Mouse (Mus musculus): ENCODE measurements around the gene Itga1.
A peak's percentile ranks its signal among the peaks of the same experiment; 100 is the strongest.

Itga1 gene

DNA sequence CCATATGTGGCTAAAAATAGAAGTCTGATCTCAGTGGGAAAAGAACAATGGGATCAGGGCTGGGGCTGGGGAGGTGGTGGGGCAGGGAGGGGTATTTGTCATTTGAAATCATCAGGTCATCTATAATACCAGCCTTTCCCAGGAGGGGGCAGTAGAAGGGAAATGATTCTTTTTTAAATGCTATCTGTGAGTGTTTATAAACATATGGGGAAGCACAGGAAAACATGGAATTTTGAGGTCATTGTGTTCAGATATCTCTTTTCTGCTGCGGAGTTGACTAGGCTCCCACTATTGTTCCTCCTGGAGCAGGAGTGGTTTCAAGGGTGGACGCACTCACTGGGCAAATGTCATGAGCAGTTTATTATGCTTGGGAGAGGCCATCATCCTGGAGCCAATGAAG lies 114.6 kb downstream of the Itga1 start:
- no peak for DNase-seq (ENCODE audit: low read depth)

DNA sequence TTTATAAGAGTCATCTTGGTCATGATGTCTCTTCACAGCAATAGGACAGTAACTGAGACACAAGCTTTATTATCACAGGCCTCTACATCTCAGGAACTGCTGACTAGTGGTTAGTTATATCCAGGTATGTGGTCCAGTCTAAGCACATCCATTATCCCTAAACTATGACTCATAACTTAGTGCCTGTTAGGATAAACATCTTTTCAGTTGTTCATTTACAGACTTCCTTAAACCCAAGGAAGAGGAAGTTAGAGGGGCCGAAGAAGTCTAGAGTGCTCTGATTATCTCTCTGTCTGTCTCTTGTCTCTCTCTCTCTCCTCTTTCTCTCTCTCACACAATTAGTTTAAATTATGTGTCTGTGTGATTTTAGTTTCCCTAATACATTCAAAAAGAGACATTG lies 117.1 kb downstream of the Itga1 start:
- no peak for DNase-seq (ENCODE audit: low read depth)

DNA sequence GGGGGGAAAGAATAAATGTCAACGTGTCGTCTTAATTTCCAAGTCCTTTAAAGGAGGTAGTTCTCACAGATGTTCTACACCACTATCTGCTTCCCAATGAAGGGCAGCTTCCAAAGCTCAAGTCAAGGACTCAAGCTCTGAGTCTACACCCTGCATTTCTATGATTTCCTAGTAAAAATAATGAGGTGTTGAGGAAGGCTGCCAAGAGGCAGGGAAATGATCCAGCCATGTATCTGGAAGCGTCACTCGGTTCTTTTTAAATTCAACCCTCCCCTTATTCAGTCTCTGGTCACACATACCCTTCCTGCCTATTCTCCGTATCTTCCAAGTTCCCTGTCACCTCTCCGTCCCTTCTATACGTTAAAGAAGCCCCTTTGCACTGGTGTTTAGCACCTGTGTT lies 118.6 kb downstream of the Itga1 start:
- DNase-seq (ENCODE audit: low read depth) = no peak

DNA sequence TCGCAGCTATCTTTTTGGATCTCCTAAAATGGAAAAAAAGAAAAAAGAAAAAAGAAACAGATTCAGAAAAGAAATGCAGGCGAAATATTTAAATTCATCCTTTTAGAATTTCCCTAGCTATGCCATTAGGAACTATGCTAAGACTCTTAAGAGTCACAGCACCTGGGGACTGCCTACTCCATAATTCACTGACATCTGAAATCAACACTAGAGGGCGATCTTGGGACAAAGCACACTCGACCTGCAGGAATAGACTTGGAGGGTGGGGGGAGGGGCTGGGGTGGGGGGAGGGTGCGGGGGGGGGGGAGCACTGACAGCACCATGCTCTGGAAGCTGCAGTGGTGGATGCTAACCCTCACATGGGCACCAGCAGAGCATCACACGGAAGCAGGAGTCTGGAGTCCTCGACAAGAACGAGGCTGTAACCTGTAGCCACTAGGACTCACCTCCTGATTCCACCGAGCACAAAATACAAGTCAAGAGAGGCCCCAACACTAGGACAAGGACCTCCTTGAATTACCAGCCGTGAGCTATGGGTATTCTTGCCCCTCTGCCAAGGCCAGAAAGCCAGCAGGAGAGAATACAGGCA lies 120.8 kb downstream of the Itga1 start:
- DNase-seq (ENCODE audit: low read depth) = no peak

DNA sequence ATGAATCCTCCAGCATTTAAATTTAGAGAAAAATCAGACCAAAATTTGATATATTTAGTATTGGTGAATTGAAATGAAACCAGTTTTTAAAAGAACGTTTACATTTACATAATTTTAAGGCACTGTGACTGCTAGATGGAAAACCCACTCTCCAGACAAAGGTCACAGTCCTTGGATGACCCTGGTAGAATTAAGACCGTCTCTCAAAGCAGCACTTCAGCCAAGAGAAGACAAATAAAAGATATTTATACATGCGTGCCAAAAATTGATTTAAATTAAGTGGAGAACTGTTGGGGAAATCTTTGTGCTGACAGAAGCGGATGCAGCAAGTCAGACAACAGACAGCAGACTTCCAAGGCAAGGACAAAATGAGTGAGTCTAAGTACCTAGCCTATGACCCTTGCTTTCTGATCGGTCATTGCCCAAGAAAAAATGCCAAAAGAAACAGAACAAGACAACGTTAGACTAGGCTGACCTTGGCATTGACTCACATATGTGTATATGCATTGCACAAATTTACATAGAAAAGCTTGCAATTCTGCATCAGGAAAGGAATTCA lies 127.2 kb downstream of the Itga1 start:
- no peak for DNase-seq (ENCODE audit: low read depth)

DNA sequence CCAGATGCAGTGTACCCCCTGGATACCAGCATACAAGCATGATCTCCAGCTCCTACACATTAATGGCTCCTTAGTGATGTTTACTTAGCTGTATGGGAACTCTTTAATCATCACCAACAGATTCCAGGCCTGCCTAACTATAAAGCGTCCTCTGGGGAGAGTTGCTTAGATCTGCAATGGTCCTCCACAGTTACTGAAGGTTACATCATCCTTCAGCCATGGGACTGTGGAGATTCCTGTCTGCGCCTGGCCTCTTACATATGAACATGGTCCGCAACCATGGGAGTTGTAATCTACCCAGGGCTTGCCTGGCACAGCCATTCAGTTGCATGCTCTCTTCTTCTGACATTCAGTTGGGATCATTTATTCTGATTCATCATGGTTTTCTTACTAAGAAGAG lies 129.9 kb downstream of the Itga1 start:
- no peak for DNase-seq (ENCODE audit: low read depth)

DNA sequence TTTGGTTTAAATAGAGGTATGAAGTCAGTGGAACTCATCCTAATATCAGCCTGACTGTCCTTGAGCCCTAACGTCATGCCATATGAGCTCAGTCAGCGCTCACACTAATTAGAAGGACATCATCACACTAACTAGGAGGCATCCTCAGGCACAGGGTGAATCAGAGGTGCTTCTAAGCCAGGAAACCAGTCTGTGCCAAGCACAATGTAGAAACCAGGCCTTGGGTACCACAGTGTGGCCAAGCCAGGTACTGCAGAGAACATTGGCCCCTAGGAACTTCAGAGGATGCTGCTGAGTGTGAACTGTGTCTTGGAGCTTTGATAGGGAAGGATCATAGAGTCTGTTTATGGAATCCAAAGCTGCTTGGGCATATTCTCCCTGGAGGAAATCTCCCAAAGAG lies 137.5 kb downstream of the Itga1 start:
- peak; percentile 28 for DNase-seq (ENCODE audit: low read depth)

DNA sequence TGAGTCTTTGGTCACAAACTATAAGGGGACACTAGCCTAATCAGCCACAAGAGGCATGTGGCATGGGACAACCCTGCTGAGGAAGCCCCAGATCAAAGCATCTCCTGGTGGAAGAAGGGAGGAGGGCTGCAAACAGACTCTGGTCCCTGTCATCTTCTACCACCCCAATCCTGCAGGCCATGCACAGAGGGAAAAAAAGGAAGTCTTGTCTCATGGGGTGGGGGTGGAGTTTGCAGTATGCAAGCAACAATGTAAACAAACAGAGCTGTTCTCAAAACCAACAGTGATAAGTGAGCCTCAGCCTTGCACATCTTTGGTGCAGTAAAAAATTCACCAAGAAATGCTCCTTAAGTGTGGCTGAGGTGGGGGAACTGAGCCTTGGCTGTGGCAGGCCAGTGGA lies 147.2 kb downstream of the Itga1 start:
- no peak for DNase-seq (ENCODE audit: low read depth)

DNA sequence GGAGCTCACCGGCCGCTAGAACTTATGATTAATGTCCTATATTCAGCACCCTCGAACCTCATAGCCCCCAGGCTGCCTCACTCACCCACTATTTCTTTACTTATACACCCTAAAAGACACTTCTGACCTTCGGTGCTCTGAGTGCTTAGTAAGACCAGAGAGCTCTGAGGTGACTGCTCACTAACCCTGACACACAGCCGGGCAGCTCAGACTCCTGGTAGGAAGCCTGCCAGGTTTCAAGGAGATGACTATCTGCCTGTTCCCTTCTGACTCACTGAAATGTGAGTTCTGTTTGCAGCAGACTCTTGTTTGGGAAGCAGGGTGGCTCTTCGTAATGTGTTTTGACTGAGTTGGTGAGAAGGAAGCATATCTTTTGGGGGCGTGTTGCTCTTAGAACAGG lies 168.2 kb downstream of the Itga1 start:
- no peak for DNase-seq (ENCODE audit: low read depth)

DNA sequence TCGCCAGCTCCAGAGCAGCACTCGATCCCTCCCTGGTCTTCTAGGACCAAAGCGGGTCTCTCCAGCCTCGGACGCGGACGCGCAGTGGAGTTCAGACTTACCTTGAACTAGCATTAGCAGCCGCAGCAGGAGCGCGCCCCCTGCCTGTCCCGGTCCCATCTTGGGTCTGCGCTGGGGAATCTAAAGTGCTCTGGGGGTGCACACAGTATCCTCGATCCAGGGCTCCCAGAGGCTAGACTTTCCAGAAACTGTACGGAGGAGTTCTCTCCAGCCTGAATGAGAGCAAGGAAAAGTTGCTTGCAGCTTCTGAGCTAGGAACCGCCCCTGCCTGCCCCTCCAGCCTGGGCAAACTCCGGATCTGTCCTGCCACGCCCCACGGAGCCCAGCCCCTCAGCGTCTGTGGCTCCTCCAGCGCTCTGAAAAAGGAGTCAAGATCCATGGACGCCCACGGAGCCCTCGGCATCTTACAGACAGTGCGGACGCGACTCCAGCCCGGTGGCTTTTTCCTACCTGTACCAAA lies 169.9 kb downstream of the Itga1 start, which contains the start of gene Itga2:
TSS of gene Itga2 (minus strand) at position 326 of the 520 bp plus-strand sequence.
- peak; percentile 7 for DNase-seq (ENCODE audit: low read depth)

DNA sequence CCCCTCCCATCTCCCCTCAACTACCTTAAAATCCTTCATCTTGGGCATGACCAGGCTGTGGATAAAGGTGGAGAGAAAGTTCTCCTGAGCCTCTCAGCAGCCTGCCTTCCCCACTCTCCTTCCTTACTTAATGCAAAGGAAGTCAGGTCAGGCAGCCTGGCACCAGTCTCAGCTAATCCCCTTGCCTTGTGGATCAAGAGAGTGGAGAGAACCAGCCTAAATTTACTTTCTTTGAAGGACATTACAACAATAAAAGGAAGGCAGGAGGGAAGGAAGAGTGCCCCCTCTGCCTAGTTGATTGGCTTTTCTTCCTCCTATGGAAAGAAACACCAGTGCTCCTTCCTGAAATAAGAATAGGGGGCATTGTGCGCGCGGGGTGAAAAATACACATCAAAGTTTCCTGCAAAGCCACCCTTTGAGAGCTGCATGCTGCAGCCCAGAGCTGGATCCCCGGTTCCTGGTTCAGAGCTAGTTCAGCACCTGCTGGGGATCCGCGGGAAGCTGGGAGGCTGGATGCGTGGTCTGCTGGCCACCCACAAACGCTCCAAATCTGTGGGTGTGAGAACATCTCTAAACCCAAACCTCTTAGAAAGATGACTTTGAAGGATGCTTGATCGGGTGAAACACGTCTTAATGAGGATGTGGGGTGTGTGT lies 170.6 kb downstream of the Itga1 start:
- DNase-seq (ENCODE audit: low read depth) = no peak

DNA sequence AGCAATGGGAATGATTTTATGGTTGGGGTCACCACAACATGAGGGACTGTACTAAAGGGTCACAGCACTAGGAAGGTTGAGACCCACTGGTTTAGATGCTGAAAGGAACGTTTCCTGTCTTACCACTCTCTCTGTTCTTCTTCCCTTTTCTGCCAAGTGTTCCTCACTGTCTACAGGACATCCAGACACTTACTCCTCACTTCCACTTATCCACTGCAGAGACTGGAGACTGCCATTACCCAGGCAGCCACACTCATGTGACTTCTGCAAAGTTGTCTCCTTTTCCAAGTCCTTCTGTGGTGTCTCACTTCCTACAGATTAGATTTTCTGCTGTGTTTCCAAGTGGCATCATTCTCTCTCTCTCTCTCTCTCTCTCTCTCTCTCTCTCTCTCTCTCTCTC lies 177.0 kb downstream of the Itga1 start:
- no peak for DNase-seq (ENCODE audit: low read depth)

DNA sequence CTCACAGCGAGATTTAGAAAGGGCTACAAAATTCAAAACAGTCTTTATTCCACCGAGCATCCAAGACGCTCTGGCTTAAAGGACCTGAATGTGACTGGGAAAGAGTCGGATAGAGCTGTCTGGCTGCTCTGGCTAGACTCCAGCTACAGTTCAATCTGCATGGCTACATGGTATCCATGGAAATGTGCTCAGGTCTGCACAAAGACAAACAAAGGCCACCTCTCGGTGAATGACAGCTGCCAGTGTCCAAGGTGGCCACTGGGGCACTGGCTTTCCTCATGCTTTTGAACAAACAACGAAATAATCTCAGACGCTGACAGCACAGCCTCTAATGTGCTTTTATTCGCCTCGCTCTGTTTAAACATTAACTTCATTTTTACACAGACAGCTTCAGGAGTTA lies 178.4 kb downstream of the Itga1 start:
- DNase-seq (ENCODE audit: low read depth) = no peak

DNA sequence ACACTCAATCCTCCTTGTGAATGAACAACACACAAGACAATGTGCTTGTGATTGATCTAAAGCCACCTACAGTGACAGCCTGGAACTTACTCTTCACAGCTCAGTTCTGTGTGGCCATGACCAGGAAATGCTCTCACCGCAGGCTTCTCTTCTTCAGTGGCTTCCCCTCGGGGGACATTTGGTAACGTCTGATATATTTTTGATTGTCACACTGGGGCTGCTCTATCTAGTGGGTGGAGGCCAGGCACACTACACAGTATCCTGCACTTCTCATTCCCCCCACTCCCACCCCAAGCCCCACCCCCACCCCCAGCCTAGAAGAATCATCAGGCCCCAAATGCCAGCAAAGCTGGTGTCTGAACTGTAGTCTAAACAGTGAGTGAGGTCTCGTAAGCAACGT lies 186.0 kb downstream of the Itga1 start:
- DNase-seq (ENCODE audit: low read depth) = no peak

DNA sequence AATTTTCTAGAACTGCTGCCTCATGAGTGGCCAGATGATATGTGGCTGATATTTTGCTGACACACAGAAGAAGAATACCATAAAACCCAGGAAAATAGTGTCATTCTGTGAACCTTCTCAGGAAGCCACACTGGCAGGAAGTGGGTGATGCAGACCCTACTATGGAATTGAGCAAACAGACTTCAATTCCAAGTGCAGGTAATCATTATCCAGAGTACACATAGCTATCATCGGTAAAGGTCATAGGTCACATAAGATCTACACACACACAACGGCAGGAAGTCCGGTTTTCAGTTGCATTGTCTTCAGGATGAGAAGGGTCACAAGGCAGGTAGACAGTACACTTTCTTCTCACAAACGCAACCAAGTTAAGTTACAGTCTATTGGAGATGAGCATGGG lies 186.8 kb downstream of the Itga1 start:
- no peak for DNase-seq (ENCODE audit: low read depth)

DNA sequence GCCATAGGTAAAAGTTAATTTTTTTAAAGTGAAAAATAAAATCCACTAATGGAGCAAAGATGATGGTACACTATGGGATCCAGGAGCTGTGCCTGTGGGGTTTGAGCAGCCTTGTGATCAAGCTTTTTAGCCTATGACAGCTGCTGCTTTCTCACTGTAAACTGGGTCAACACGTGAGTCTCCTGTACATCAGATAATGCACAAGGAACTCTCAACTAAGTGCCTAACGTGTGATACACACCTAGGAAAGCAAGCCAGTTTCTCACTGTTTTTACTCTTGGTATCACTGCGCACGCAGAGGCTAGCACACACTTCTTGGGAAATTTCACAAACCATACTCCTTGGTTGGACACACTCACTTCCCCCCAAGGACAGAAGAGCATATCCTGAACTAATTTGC lies 187.2 kb downstream of the Itga1 start:
- DNase-seq (ENCODE audit: low read depth) = no peak

DNA sequence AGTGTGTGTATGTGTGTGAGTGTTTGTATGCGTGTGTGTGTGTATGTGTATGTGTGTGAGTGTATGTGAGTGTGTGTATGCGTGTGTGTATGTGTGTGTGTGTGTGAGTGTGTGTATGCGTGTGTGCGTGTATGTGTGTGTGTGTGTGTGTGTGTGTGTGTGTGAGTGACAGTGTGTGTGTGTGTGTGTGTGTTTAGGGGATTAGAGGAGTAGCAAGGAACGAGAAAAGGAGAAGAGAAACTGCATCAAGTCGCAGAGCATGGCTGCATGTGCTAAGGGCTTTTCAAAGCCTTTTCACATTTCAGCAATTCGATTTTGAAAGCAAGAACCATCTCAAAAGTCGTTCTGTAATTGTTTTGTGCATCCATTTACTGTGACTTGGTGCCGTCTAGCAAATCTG lies 191.1 kb downstream of the Itga1 start:
- DNase-seq (ENCODE audit: low read depth) = no peak

DNA sequence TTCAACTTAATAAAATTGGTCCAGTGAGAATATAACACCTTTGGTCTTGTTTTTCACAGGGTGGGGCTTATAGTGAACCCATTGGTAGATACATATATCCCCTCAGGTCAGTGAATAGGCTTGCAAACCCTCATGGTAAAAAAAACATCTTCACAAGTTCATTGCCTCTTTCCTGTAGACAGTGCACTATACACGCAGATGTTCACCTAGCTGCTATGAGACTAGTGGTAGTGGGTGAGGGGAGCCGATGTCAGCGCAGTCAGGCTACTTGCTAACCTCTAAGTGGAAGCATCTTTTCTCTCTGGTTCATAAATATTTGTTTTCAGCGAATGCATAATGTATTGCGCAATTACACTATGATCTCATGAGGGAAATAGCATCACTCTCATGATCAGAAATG lies 192.2 kb downstream of the Itga1 start:
- DNase-seq (ENCODE audit: low read depth) = no peak

DNA sequence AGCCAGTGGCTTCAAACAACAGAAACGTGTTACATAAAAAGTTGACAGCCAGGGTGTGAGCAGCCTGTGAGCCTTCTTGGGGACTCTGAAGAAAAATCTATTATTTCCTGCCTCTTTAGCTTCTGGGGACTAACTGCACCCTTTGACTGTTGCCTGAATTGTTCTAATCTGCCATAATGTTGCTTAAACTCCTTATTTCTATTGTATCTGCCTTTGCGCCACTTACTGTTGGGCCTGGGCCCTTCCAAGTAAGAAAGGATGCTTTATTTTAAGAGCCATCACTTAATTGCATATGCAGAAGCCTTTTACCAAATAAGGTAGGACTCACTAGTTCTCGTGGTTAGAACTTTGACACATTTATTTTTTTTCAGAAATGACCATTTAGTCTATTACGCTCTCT lies 193.9 kb downstream of the Itga1 start:
- DNase-seq (ENCODE audit: low read depth) = no peak
